Mouse (Mus musculus) liver, embryonic 14.5 days (tissue): ENCODE measurements around the gene Znrd1.

Source experiments
- CTCF ChIP-seq: IDR thresholded peaks from 2 replicates; pipeline ENCODE4 v1.5.1; 2016; ENCODE audit warnings: antibody characterized with exemption, low read depth, control low read depth
- EP300 ChIP-seq: IDR thresholded peaks from 2 replicates; pipeline ENCODE4 v1.6.1; 2016; ENCODE audit warnings: antibody characterized with exemption, low read depth

- TF ChIP-seq CTCF (no peak), EP300 (no peak)
These were observed 15.0 kb upstream of the Znrd1 start for GRCm38 (mm10) chr17:36973271-36973787.
